Mouse (Mus musculus) lung, adult 2 months (tissue): ENCODE results near the gene Gpatch3. TPM values are rescaled to one million over a fixed set of nuclear protein-coding genes. Genes with fewer than 3 reads are reported as not detected.

Experiments used
- DNase-seq: peaks from one replicate; pipeline ENCODE4 v3.0.0; 2022
- H3K4me1 ChIP-seq: fragments of 200-500 bp; 2 replicates; pipeline ENCODE4 v1.6.1; 2011; ENCODE audit warnings: low read length; ENCODE audit not compliant: control insufficient read depth, insufficient read depth
- H3K4me3 ChIP-seq: fragments of 200-500 bp; replicated peaks from 2 replicates; pipeline ENCODE3; 2011; ENCODE audit warnings: low read depth, mild to moderate bottlenecking, control low read depth, low read length; ENCODE audit errors: extremely low read depth
- CTCF ChIP-seq: fragments of 200-500 bp; IDR thresholded peaks from 2 replicates; pipeline ENCODE4 v1.5.1; 2011; ENCODE audit warnings: mild to moderate bottlenecking, low read length, control low read depth; ENCODE audit not compliant: insufficient read depth
- POLR2A ChIP-seq: fragments of 200-500 bp; IDR thresholded peaks from 2 replicates; pipeline ENCODE4 v1.6.1; 2011; ENCODE audit warnings: low read depth, mild to moderate bottlenecking, control low read depth, low read length, borderline replicate concordance; ENCODE audit errors: extremely low read depth
- WGBS: fragments of 180-500 bp; shearing (Covaris S2); methylation state at CpG from one replicate; pipeline ENCODE4 v1.1.7; 2018; 5-methylcytosine and 5-hydroxymethylcytosine counted together
- polyA plus RNA-seq: library from polyadenylated mRNA; depleted of rRNA; stranded (reverse); fragments of >200 nt; gene quantifications from 2 replicates; pipeline ENCODE4 v1.2.3, GENCODE M21; 2012; rRNA removed

Gpatch3 gene
- polyA plus RNA-seq, 1 experiment, result 5.2 TPM

DNA sequence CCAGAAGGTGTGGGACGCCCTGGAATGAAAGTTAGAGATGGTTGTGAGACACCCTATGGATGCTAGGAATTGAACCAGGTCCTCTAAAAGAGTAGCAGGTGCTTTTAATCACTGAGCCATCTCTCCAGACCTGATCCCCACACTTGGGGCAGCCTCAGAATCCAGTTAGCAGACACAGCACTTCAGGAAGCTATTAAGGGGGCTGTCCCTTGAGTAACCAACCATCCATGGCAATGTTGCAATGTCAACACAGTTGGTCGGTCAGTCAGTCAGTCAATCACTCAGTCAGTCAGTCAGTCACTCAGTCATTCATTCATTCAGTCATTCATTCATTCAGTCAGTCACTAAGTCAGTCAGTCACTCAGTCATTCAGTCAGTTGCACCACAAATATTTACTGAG, 54.0 kb downstream of the Gpatch3 start:
- Histone ChIP-seq H3K4me1 (peaks cover 28% of the 10 kb centered on the region), H3K4me3 (no peak overlapping the region)
- DNase-seq, result no peak
- WGBS, result 75% methylated on average over 2 of the region's 2 CpGs
- TF ChIP-seq POLR2A (no peak), CTCF (no peak)

DNA sequence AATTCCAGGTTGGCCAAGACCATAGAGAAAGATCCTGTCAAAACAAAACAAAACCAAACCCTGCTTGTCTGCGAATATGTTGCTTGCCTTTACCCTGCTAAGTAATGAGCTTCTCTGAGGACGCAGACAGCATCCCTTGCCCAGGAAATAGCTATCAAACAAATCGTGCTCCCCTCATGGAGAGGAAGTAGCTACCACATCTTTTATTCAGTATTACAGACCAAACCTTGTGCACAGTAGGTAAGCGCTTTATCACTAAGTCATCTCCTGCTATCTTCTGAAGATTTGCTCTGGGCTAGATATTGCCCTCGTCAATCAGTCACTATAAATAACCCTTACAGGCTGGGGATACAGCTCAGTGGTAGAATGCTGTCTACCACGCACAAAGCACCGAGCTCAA, 54.6 kb downstream of the Gpatch3 start:
- TF ChIP-seq POLR2A (no peak), CTCF (no peak)
- 51% methylated on average over 7 of the region's 7 CpGs for WGBS
- Histone ChIP-seq H3K4me1 (peaks cover 28% of the 10 kb centered on the region), H3K4me3 (no peak overlapping the region)
- DNase-seq, result no peak

DNA sequence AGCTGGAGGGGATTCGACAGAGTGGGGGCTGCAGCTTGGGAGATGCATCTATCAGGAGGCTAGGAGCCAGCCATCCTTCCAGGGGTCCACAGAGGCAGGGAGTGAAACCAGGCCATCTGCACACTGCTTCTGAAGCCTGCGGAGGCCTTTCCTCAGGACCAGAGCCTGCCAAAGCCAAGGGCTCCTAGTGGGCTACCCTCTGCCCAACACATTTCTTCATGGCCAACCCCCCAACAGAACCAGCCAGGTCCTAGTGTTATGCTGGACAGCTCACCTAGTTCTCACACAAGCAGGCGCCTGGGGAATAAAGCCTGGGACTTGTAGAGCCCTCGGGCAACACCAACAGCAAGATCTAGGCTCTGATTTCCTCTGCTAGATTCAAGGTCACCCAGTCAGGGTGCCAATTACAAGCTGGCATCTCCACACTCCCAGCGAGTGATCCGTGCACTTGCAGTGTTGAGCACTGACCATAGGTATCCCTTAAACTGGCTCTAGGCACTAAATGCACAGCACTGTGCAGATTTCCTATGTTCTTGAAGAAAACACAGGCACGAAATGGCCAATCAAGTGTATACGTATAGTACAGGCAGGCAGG, 55.9 kb downstream of the Gpatch3 start:
- H3K4me3 ChIP-seq, result no peak overlapping the region
- no peak for DNase-seq
- peaks cover 21% of the 10 kb centered on the region for H3K4me1 ChIP-seq
- no peak for TF ChIP-seq CTCF
- no peak for TF ChIP-seq POLR2A
- whole genome bisulfite sequencing, result 69% methylated on average over 8 of the region's 8 CpGs

DNA sequence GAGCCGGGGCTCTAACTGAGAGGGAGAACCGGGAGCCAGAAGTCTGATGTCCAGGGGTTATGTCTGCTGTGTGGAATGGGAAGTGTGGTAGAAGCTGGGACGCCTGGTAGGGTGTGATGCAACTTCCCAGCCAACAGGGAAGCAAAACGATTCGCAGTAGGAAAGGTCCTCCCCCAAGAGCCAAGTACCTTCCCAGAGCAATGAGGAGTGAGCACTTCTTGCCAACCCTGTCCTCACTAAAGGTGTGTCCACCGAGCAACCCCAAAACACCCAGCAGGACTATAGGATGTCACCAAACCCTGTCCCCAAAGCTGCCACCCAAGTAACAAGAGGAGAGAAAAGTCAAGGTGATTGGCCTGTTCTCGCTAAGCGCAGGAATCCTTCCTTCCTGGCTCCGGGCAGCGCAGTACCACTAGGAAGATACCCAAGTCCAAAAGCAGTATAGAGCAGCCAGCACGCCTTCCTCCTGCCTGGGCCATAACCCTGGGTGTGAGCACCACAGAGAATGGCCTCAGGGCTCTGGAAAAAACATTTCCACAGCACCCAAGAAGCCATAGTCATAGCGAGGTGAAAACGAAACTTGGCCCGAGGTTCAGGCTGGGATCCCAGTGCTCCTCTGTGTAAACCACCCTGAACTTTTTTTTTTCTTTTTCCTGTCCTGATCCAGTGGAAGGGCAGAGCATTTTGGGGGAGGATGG, 56.7 kb downstream of the Gpatch3 start:
- TF ChIP-seq CTCF (no peak), POLR2A (peak; percentile 35; the same call in 1 of the 2 replicates)
- peaks cover 14% of the 10 kb centered on the region for H3K4me1 ChIP-seq
- WGBS, result 27% methylated on average over 14 of the region's 14 CpGs
- DNase-seq, result peak; percentile 57
- peak overlapping the region; percentile 36 for H3K4me3 ChIP-seq

DNA sequence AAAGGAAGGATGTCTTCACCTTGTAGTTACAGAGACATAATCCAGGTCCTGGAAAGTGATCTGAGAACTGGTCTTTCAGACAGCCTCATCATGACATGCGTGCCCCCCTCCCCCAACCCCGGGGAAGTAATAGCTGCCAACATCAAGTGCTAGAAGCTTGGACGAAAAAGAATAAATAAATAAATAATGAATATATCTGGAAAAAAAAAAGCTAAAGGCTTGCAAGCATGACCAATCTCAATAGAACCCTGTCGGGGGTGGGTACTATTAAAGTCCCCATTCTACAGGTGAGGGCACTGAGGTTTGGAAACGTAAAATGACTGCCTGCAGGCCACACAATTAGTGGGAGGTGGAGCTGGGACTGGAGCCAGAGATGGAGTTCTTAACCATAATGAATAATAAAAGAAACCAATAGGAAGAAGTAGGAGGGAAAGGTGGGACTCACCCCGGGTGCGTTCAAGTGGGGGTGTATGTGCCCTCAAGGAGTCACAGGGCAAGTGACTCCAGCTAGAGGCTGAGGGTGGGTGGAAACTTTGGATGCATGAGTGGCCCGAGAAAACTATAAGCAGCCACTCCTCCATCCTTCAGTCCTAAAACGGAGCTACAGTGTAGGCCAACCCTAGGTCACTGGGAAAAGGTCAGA, 57.3 kb downstream of the Gpatch3 start:
- peaks cover 12% of the 10 kb centered on the region for H3K4me1 ChIP-seq
- WGBS, result 10% methylated on average over 9 of the region's 9 CpGs
- peak; percentile 48 for DNase-seq
- H3K4me3 ChIP-seq, result peak overlapping the region; percentile 61
- peak; percentile 18; the same call in 1 of the 2 replicates for TF ChIP-seq POLR2A
- TF ChIP-seq CTCF, result no peak

DNA sequence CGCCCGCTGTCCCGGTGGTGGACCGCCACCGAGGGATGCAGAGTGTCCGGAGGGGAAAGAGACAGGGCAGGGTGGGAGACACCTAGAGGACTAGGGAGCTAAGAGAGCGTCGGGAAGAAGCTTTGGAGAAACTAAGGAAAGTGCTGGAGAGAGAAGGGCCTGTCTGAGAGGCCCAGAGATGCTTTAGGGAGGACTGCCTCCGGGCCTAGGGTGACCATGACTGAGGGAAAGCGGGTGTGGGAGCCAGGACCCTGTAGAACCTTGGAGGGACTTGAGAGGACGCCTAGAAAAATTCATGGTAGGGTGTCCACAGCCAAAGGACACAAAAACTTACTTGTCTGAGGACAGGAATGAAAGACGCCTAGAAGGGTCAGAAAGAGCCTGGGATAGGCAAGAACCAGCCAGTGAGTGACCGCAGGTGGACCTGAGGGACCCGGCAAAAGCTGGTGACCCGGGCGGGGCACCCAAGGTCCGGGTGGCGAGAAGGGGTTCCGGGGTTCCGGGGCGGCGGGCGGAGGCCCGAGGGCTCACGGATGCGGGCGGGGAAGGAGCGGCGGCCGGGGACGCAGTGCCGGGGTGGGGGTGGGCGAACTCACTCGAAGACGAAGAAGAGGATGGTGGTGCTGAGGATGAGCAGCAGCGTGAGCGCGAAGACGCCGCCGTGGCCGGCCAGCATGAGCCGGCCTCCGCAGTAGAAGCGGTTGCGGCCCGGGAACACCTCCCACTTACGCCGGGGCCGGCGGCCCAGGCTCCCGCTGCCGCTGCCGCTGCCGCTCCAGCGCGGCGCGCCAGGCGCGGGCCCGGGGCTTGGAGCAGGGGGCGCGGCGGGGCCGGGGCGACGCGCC, 58.2 kb downstream of the Gpatch3 start:
- TF ChIP-seq CTCF (no peak), POLR2A (no peak)
- WGBS, result 2% methylated on average over 68 of the region's 69 CpGs
- Histone ChIP-seq H3K4me3 (peak overlapping the region; percentile 61), H3K4me1 (peaks cover 12% of the 10 kb centered on the region)
- DNase-seq, result peak; percentile 67

DNA sequence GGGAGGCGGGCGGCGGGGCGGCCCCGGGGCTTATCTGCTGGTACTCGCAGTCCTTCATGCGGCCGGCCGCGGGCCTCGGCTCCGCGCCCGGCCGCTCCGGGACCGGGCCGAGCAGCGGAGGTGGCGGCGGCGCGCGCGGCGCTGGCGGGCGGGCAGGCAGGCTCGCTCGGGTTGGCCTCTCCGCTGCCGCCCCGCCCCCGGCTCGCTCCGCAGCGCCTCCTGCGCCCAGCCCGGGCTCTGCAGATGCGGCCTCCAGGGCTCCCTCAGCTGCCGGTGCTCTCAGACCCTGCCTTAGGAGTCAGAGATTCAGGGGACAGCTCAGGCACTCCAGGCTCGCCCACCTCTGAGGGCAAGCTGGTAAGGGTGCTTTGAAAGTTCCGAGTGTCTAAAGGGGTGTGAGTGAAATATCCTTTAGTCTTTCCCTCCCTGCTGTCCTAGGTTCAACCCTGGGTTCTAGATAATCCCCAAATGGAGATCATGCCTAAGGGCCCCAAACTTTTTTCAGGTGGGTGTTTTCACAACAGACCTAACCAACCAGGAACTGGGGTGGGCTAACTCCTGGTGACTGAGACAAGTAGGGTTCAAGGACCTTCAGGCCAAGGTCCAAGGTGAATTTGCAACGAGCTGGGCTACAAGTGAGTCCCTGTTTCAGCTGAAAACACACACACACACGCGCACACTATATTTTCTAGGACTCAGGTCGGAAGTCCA, 58.9 kb downstream of the Gpatch3 start:
- H3K4me3 ChIP-seq, result peak overlapping the region; percentile 61
- peak; percentile 90 for DNase-seq
- WGBS, result 12% methylated on average over 37 of the region's 47 CpGs
- TF ChIP-seq POLR2A (no peak), CTCF (peak; percentile 35; the same call in 1 of the 2 replicates)
- peaks cover 12% of the 10 kb centered on the region for H3K4me1 ChIP-seq

Other genes with a start within 250 kb of the Gpatch3 start
- 49.1 and 50.3 TPM in 2 replicates for gene Wdtc1, start 221.3 kb upstream of the Gpatch3 start, polyA plus RNA-seq
- 39.9 and 40.4 TPM in 2 replicates for gene Slc9a1, start 205.0 kb upstream of the Gpatch3 start, polyA plus RNA-seq
- gene Tent5b, start 94.6 kb upstream of the Gpatch3 start, polyA plus RNA-seq, result 21.3 and 23.1 TPM in 2 replicates
- 3.4 and 4.5 TPM in 2 replicates for gene Trnp1, start 76.2 kb upstream of the Gpatch3 start, polyA plus RNA-seq
- gene Kdf1, start 55.8 kb upstream of the Gpatch3 start, polyA plus RNA-seq, result 19.0 and 22.2 TPM in 2 replicates
- 52.4 and 60.4 TPM in 2 replicates for gene Nudc, start 28.7 kb upstream of the Gpatch3 start, polyA plus RNA-seq
- gene Nr0b2, start 21.4 kb upstream of the Gpatch3 start, polyA plus RNA-seq, result 0.36 and 0.54 TPM in 2 replicates
- gene Gpn2, start 9.6 kb downstream of the Gpatch3 start, polyA plus RNA-seq, result 40.8 and 43.3 TPM in 2 replicates
- 13.0 and 107 TPM in 2 replicates for gene Sfn, start 27.4 kb downstream of the Gpatch3 start, polyA plus RNA-seq
- 79.1 and 85.6 TPM in 2 replicates for gene Zdhhc18, start 75.4 kb downstream of the Gpatch3 start, polyA plus RNA-seq
- gene Pigv, start 97.9 kb downstream of the Gpatch3 start, polyA plus RNA-seq, result 13.6 and 15.9 TPM in 2 replicates
- gene Arid1a, start 182.0 kb downstream of the Gpatch3 start, polyA plus RNA-seq, result 68.3 and 77.3 TPM in 2 replicates